ENCODE assay signal across 51 mouse cellular contexts in the genomic region with DNA sequence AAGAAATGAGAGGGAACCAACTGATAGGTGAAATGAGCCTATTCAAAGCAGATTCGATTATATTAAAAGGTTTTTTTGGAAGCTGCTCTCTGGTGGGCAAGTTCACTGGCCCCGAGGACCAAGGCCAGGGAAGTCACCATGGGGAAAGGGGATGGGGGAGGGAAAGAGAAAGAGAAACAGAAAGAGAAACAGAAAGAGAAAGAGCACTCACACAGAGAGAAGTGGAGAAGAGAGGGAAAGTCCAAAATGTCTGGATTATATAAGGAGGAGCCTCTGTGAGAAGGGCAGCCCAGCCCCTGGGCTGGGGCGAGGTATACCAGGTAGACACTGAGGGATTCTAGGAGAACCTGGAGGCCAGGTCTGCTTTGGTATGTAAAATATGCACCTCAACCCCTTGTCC. TPM values are rescaled to one million over a fixed set of nuclear protein-coding genes. Genes with fewer than 3 reads are reported as not detected.
"Had no signal": no experiment of that assay in that cellular context is flagged by ENCODE, and none has a peak within 500 bp of the region (broad histone marks: within the 10 kb centered on the region; RNA-seq: fewer than 3 reads in every experiment).

No protein-coding gene starts in this region.

- H3K4me3 ChIP-seq: heart, embryonic 10.5 days; heart, embryonic 12.5 days; heart, embryonic 13.5 days; heart, embryonic 15.5 days; hindbrain, embryonic 10.5 days; hindbrain, embryonic 12.5 days; hindbrain, embryonic 13.5 days; hindbrain, embryonic 15.5 days; intestine, embryonic 15.5 days; kidney, embryonic 15.5 days; layer of hippocampus, adult 2 months; left cerebral cortex, adult 2 months had no signal

- H3K27me3 ChIP-seq: heart, embryonic 12.5 days; heart, embryonic 13.5 days; heart, embryonic 15.5 days; hindbrain, embryonic 12.5 days; hindbrain, embryonic 13.5 days; hindbrain, embryonic 15.5 days; intestine, embryonic 15.5 days; kidney, embryonic 15.5 days had no signal

- H3K4me2 ChIP-seq: heart, embryonic 11.5 days; heart, embryonic 12.5 days; heart, embryonic 13.5 days; heart, embryonic 15.5 days; hindbrain, embryonic 12.5 days; hindbrain, embryonic 13.5 days; hindbrain, embryonic 14.5 days; hindbrain, embryonic 15.5 days; intestine, embryonic 15.5 days; kidney, embryonic 15.5 days had no signal

- DNase-seq: heart, postnatal 10 days; heart, postnatal 36 days; heart, postnatal 4 days; kidney, adult 11 months; kidney, adult 18-20 months; kidney, adult 2 months; kidney, adult 8-10 months; kidney, adult 9 months; kidney, postnatal 10 days; kidney, postnatal 14 days; kidney, postnatal 25 days; kidney, postnatal 36 days; kidney, postnatal 4 days; layer of hippocampus, adult 9-11 months; layer of hippocampus, postnatal 36 days had no signal

- H3K36me3 ChIP-seq: heart, embryonic 10.5 days; heart, embryonic 12.5 days; heart, embryonic 13.5 days; heart, embryonic 15.5 days; hindbrain, embryonic 10.5 days; hindbrain, embryonic 12.5 days; hindbrain, embryonic 13.5 days; hindbrain, embryonic 15.5 days; intestine, embryonic 15.5 days; kidney, embryonic 15.5 days had no signal

- H3K9me3 ChIP-seq: heart, embryonic 10.5 days; heart, embryonic 12.5 days; heart, embryonic 13.5 days; heart, embryonic 15.5 days; hindbrain, embryonic 10.5 days; hindbrain, embryonic 12.5 days; hindbrain, embryonic 13.5 days; hindbrain, embryonic 15.5 days; intestine, embryonic 15.5 days; kidney, embryonic 15.5 days had no signal

- H3K27ac ChIP-seq: heart, embryonic 10.5 days; heart, embryonic 13.5 days; heart, embryonic 15.5 days; hindbrain, embryonic 10.5 days; hindbrain, embryonic 12.5 days; hindbrain, embryonic 13.5 days; hindbrain, embryonic 14.5 days; hindbrain, embryonic 15.5 days; hindbrain, postnatal 0 days; intestine, embryonic 15.5 days; kidney, embryonic 15.5 days; kidney, postnatal 0 days; layer of hippocampus, adult 2 months; left cerebral cortex, adult 2 months had no signal

- H3K9ac ChIP-seq: heart, embryonic 12.5 days; heart, embryonic 13.5 days; heart, embryonic 15.5 days; hindbrain, embryonic 12.5 days; hindbrain, embryonic 13.5 days; hindbrain, embryonic 14.5 days; hindbrain, embryonic 15.5 days; intestine, embryonic 15.5 days; kidney, embryonic 15.5 days had no signal

- H3K4me1 ChIP-seq: hindbrain, embryonic 10.5 days; hindbrain, embryonic 12.5 days; kidney, embryonic 15.5 days had no signal

- ATAC-seq: hindbrain, embryonic 16.5 days; hindbrain, postnatal 0 days; inflammation-experienced regulatory T-cells, adult 6 months; intestine, embryonic 15.5 days; intestine, embryonic 16.5 days; intestine, postnatal 0 days had no signal

RNA-seq across cellular contexts. Expression of gene Kcna2, which starts 33.5 kb away (rescaled TPM):
- total RNA-seq: hematopoietic stem cell, adult 5-6 weeks had no signal
- polyA plus RNA-seq: heart, embryonic 10.5 days had no signal

RNA-seq across cellular contexts. Expression of gene Kcna10, which starts 48.4 kb away (rescaled TPM):
- total RNA-seq: heart, postnatal 10 days; heart, postnatal 25 days; heart, postnatal 36 days; heart, postnatal 4 days; hematopoietic stem cell, adult 5-6 weeks; hindbrain, postnatal 0 days; layer of hippocampus, adult 18-20 months; layer of hippocampus, adult 2 months; layer of hippocampus, adult 8-10 months; layer of hippocampus, postnatal 10 days; layer of hippocampus, postnatal 14 days; layer of hippocampus, postnatal 25 days; layer of hippocampus, postnatal 36 days; left cerebral cortex, adult 18-20 months had no signal
- polyA plus RNA-seq: heart, embryonic 10.5 days; heart, embryonic 11.5 days; heart, embryonic 12.5 days; heart, embryonic 13.5 days; heart, embryonic 14.5 days; heart, embryonic 15.5 days; heart, embryonic 16.5 days; heart, postnatal 0 days; hindbrain, embryonic 10.5 days; hindbrain, embryonic 11.5 days; hindbrain, embryonic 12.5 days; hindbrain, embryonic 13.5 days; hindbrain, embryonic 14.5 days; hindbrain, embryonic 15.5 days; hindbrain, embryonic 16.5 days; hindbrain, postnatal 0 days; inflammation-experienced regulatory T-cells, adult 6 months; intestine, embryonic 14.5 days; intestine, embryonic 15.5 days; intestine, embryonic 16.5 days; intestine, postnatal 0 days; kidney, adult 2 months; kidney, embryonic 14.5 days; kidney, embryonic 15.5 days; kidney, embryonic 16.5 days; kidney, postnatal 0 days; large intestine, adult 2 months had no signal
